In genomic region chr1:135765645-135766591, GRCm38 (mm10) we compare ENCODE assay signal across 7 mouse cellular contexts. TPM values are rescaled to one million over a fixed set of nuclear protein-coding genes. Genes with fewer than 3 reads are reported as not detected.
DNase-seq lines count a peak whose midpoint lies in the region; ATAC-seq and TF ChIP-seq lines count a peak whose summit lies in the region.

Phlda3 (plus strand) TSS chr1:135766119.

- H3K9me3 ChIP-seq in intestine, embryonic 14.5 days (ENCODE audit: control insufficient read depth, low read length), result no peaks in the 10 kb centered on the region
- no peaks in the 10 kb centered on the region for H3K9me3 ChIP-seq in midbrain, embryonic 10.5 days (replicated peaks)

- no peaks in the 10 kb centered on the region for H3K27me3 ChIP-seq in intestine, embryonic 14.5 days (replicated peaks; ENCODE audit: control insufficient read depth, insufficient read depth, low read length)
- H3K27me3 ChIP-seq in midbrain, embryonic 10.5 days (ENCODE audit: low read depth, poor library complexity, severe bottlenecking), result peaks cover 67% of the 10 kb centered on the region
- H3K27me3 ChIP-seq in spleen, adult 2 months (ENCODE audit: control insufficient read depth, insufficient read depth, low read length), result peaks cover 10% of the 10 kb centered on the region

- TF ChIP-seq POLR2A in spleen, adult 2 months (IDR thresholded peaks at IDR 0.05; ENCODE audit: low read depth, low read length), result no peak

- peak; percentile 82 for ATAC-seq in activated CD4-positive, CD25-positive, alpha-beta regulatory T cell, adult 4 months
- peak; percentile 68 for ATAC-seq in common myeloid progenitor, adult 5-6 weeks (replicated peaks; ENCODE audit: low read depth, poor library complexity, severe bottlenecking)
- peak; percentile 88 for ATAC-seq in intestine, embryonic 14.5 days (replicated peaks; ENCODE audit: low FRiP score, low TSS enrichment, low read depth)

- 1% methylated on average over 90 of the region's 90 CpGs for WGBS in intestine, embryonic 14.5 days
- under 1% methylated on average over 88 of the region's 90 CpGs for WGBS in midbrain, embryonic 10.5 days
- WGBS in spleen, adult 2 months, result 3% methylated on average over 89 of the region's 90 CpGs

- peak; percentile 76 to 80 for DNase-seq in gastrocnemius, postnatal 36 days
- peak; percentile 87 for DNase-seq in intestine, embryonic 14.5 days (ENCODE audit: low spot score)
- DNase-seq in left cerebral cortex, postnatal 4 days, result peak; percentile 53
- DNase-seq in midbrain, embryonic 10.5 days (ENCODE audit: low spot score), result peak; percentile 77
- peak in 1 of 2 experiments; percentile 23 for DNase-seq in spleen, adult 2 months (ENCODE audit: low read depth in 1 of 2, low spot score in 2 of 2)

- H3K4me3 ChIP-seq in intestine, embryonic 14.5 days (ENCODE audit: low read depth, low read length), result peak within 1 kb of the TSS; percentile 70
- peak within 1 kb of the TSS; percentile 70 for H3K4me3 ChIP-seq in midbrain, embryonic 10.5 days
- H3K4me3 ChIP-seq in spleen, adult 2 months (ENCODE audit: extremely low read depth, insufficient read depth, insufficient read length), result peak within 1 kb of the TSS; percentile 61

- peak within 1 kb of the TSS; percentile 92 for H3K27ac ChIP-seq in intestine, embryonic 14.5 days (ENCODE audit: low read depth)
- H3K27ac ChIP-seq in midbrain, embryonic 10.5 days (replicated peaks), result peak within 1 kb of the TSS; percentile 93
- H3K27ac ChIP-seq in spleen, adult 2 months (ENCODE audit: insufficient read depth, low read length), result peak within 1 kb of the TSS; percentile 59; the same call in 1 of the 2 replicates

- TF ChIP-seq CTCF in spleen, adult 2 months (IDR thresholded peaks at IDR 0.05; ENCODE audit: extremely low read depth, insufficient read depth, insufficient read length, insufficient replicate concordance), result no peak

- intact Hi-C loops in gastrocnemius, postnatal 36 days (cut with DNase I), result no loop called here
- intact Hi-C loops in left cerebral cortex, postnatal 4 days (cut with DNase I), result no loop called here

- H3K36me3 ChIP-seq in intestine, embryonic 14.5 days (ENCODE audit: control insufficient read depth, insufficient read depth, low read length), result peaks cover 15% of the 10 kb centered on the region
- peaks cover 13% of the 10 kb centered on the region for H3K36me3 ChIP-seq in midbrain, embryonic 10.5 days
- H3K36me3 ChIP-seq in spleen, adult 2 months (ENCODE audit: control insufficient read depth, insufficient read depth, low read length), result no peaks in the 10 kb centered on the region

- peaks cover 21% of the 10 kb centered on the region for H3K4me1 ChIP-seq in intestine, embryonic 14.5 days (replicated peaks; ENCODE audit: control insufficient read depth, insufficient read depth, low read length)
- peaks cover 47% of the 10 kb centered on the region for H3K4me1 ChIP-seq in midbrain, embryonic 10.5 days
- peaks cover 8% of the 10 kb centered on the region for H3K4me1 ChIP-seq in spleen, adult 2 months (ENCODE audit: control insufficient read depth, insufficient read depth, insufficient read length)

- peak within 1 kb of the TSS; percentile 62 for H3K4me2 ChIP-seq in intestine, embryonic 14.5 days (ENCODE audit: low read length)

- H3K9ac ChIP-seq in intestine, embryonic 14.5 days (ENCODE audit: low read length), result peak within 1 kb of the TSS; percentile 90

RNA-seq across cellular contexts. Expression of gene Phlda3, which starts in this region (rescaled TPM):
- 1 to 10 TPM; 1.9 to 3.8 TPM for polyA plus RNA-seq in activated CD4-positive, CD25-positive, alpha-beta regulatory T cell, adult 4 months (2017; shearing (Covaris generic))
- 1.6 and 2.2 TPM in 2 replicates for total RNA-seq in common myeloid progenitor, adult 5-6 weeks (2017)
- total RNA-seq in gastrocnemius, postnatal 36 days (2021), result 100 to 1,000 TPM; 108 to 122 TPM
- polyA plus RNA-seq in intestine, embryonic 14.5 days (2014; fragmentation: Nextera tagmentation; extraction: Ambion mirVana), result 56.0 and 58.2 TPM in 2 replicates
- total RNA-seq in left cerebral cortex, postnatal 4 days (2021), result 10 to 100 TPM; 11.2 to 12.9 TPM
- polyA plus RNA-seq in midbrain, embryonic 10.5 days (2016; fragmentation: Nextera tagmentation; extraction: Ambion mirVana), result 20.4 and 22.8 TPM in 2 replicates
- polyA plus RNA-seq in spleen, adult 2 months (2012; rRNA removed), result 17.5 and 18.9 TPM in 2 replicates

Comparison
In these comparisons a context has a peak if more than half of its experiments do, and no peak if none do; other contexts are left out.
1. RNA of gene Phlda3 (total RNA-seq): 108 to 122 TPM in gastrocnemius, postnatal 36 days; 11.2 to 12.9 TPM in left cerebral cortex, postnatal 4 days and 1.6 to 2.2 TPM in common myeloid progenitor, adult 5-6 weeks; every median in the first group is over 4 times any median in the second.
2. Peak in every context shown above with its lines, with median percentiles within 50 percentile points of each other: ATAC-seq, H3K27ac ChIP-seq and H3K4me3 ChIP-seq.